21 mouse cellular contexts compared by ENCODE assay signal in the genomic region with DNA sequence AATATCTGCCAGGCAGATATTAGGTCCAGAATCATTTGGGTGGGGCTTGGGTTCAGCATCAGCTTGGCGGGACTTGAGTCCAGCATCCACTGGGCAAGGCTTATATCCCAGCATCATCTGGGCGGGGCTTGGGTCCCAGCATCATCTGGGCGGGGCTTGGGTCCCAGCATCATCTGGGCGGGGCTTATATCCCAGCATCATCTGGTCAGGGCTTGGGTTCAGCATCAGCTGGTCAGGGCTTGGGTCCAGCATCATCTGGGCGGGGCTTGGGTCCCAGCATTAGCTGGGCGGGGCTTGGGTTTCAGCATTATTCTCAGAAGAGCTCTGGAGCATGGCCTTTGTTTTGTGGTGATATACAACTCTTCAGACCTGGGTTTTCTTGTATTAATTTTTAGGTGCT. TPM values are rescaled to one million over a fixed set of nuclear protein-coding genes. Genes with fewer than 3 reads are reported as not detected.
A peak's percentile ranks its signal among the peaks of the same experiment; 100 is the strongest.
DNase-seq lines count a peak whose midpoint lies in the region; ATAC-seq and TF ChIP-seq lines count a peak whose summit lies in the region.
"Had no signal": no experiment of that assay in that cellular context is flagged by ENCODE, and none has a peak within 500 bp of the region (broad histone marks: within the 10 kb centered on the region; RNA-seq: fewer than 3 reads in every experiment).

No protein-coding gene starts in this region.

- peak; percentile 27 for DNase-seq in gastrocnemius, adult 2 months
- DNase-seq in gastrocnemius, postnatal 4 days (ENCODE audit: low spot score in 2 of 2) = no peak
- DNase-seq in hindbrain, postnatal 0 days (ENCODE audit: low spot score) = peak; percentile 51
- no peak for DNase-seq in hindbrain, embryonic 14.5 days (ENCODE audit: low spot score)
- no peak for DNase-seq in midbrain, embryonic 14.5 days
- peak; percentile 9 for DNase-seq in ES-CJ7 (ENCODE audit: low read depth, low spot score)
- DNase-seq: adrenal gland, adult 8-10 months; adrenal gland, postnatal 36 days; cerebellum, adult 8-10 months; cerebellum, postnatal 25 days; gastrocnemius, postnatal 36 days; heart, adult 2 months had no signal

- no peaks in the 10 kb centered on the region for H3K9me3 ChIP-seq in hindbrain, postnatal 0 days (ENCODE audit: low read length)
- no peaks in the 10 kb centered on the region for H3K9me3 ChIP-seq in hindbrain, embryonic 14.5 days (ENCODE audit: control insufficient read depth, low read length)
- H3K9me3 ChIP-seq in midbrain, embryonic 14.5 days (ENCODE audit: control insufficient read depth, low read length) = no peaks in the 10 kb centered on the region
- H3K9me3 ChIP-seq in midbrain, embryonic 13.5 days = no peaks in the 10 kb centered on the region
- no peaks in the 10 kb centered on the region for H3K9me3 ChIP-seq in forebrain, embryonic 13.5 days (replicated peaks)
- H3K9me3 ChIP-seq: embryonic facial prominence, embryonic 12.5 days; heart, embryonic 12.5 days; hindbrain, embryonic 12.5 days had no signal

- H3K36me3 ChIP-seq in hindbrain, postnatal 0 days (ENCODE audit: insufficient read depth, low read length) = no peaks in the 10 kb centered on the region
- H3K36me3 ChIP-seq in hindbrain, embryonic 14.5 days (replicated peaks; ENCODE audit: control insufficient read depth, insufficient read depth) = no peaks in the 10 kb centered on the region
- H3K36me3 ChIP-seq in midbrain, embryonic 14.5 days (ENCODE audit: control insufficient read depth, insufficient read depth, low read length) = no peaks in the 10 kb centered on the region
- H3K36me3 ChIP-seq in midbrain, embryonic 13.5 days = no peaks in the 10 kb centered on the region
- no peaks in the 10 kb centered on the region for H3K36me3 ChIP-seq in forebrain, embryonic 13.5 days (ENCODE audit: poor library complexity, severe bottlenecking)
- H3K36me3 ChIP-seq: embryonic facial prominence, embryonic 12.5 days; heart, embryonic 12.5 days; hindbrain, embryonic 12.5 days had no signal

- intact Hi-C loops in gastrocnemius, adult 2 months (cut with DNase I) = no loop called here

- peaks cover 9% of the 10 kb centered on the region; the same call in 1 of the 2 replicates for H3K4me1 ChIP-seq in hindbrain, postnatal 0 days (ENCODE audit: insufficient read depth, low read length)
- peaks cover 33% of the 10 kb centered on the region for H3K4me1 ChIP-seq in hindbrain, embryonic 14.5 days (replicated peaks; ENCODE audit: control insufficient read depth, insufficient read depth, low read length)
- peaks cover 36% of the 10 kb centered on the region for H3K4me1 ChIP-seq in midbrain, embryonic 14.5 days (ENCODE audit: control insufficient read depth, insufficient read depth, low read length)
- peaks cover 46% of the 10 kb centered on the region for H3K4me1 ChIP-seq in midbrain, embryonic 13.5 days (replicated peaks)
- peaks cover 33% of the 10 kb centered on the region for H3K4me1 ChIP-seq in forebrain, embryonic 13.5 days

- no peaks in the 10 kb centered on the region for H3K27me3 ChIP-seq in hindbrain, postnatal 0 days (ENCODE audit: insufficient read depth, low read length)
- no peaks in the 10 kb centered on the region for H3K27me3 ChIP-seq in hindbrain, embryonic 14.5 days (ENCODE audit: control insufficient read depth, insufficient read depth, low read length)
- no peaks in the 10 kb centered on the region for H3K27me3 ChIP-seq in midbrain, embryonic 14.5 days (ENCODE audit: control insufficient read depth, insufficient read depth, low read length)
- H3K27me3 ChIP-seq in midbrain, embryonic 13.5 days = peaks cover 4% of the 10 kb centered on the region; the same call in 1 of the 2 replicates
- peaks cover 15% of the 10 kb centered on the region; the same call in 1 of the 2 replicates for H3K27me3 ChIP-seq in forebrain, embryonic 13.5 days
- H3K27me3 ChIP-seq: CH12.LX had no signal

- WGBS in hindbrain, postnatal 0 days = 71% methylated on average over 6 of the region's 6 CpGs
- WGBS in hindbrain, embryonic 14.5 days = 74% methylated on average over 6 of the region's 6 CpGs
- 74% methylated on average over 6 of the region's 6 CpGs for WGBS in midbrain, embryonic 14.5 days
- 78% methylated on average over 6 of the region's 6 CpGs for WGBS in midbrain, embryonic 13.5 days
- WGBS in forebrain, embryonic 13.5 days = 74% methylated on average over 6 of the region's 6 CpGs

- H3K4me2 ChIP-seq in hindbrain, postnatal 0 days (ENCODE audit: low read depth, low read length) = no peak overlapping the region
- H3K4me2 ChIP-seq in hindbrain, embryonic 14.5 days (replicated peaks) = no peak overlapping the region
- no peak overlapping the region for H3K4me2 ChIP-seq in midbrain, embryonic 14.5 days (ENCODE audit: low read length)
- no peak overlapping the region for H3K4me2 ChIP-seq in midbrain, embryonic 13.5 days (replicated peaks)
- H3K4me2 ChIP-seq in forebrain, embryonic 13.5 days = no peak overlapping the region
- H3K4me2 ChIP-seq: embryonic facial prominence, embryonic 12.5 days; heart, embryonic 12.5 days; hindbrain, embryonic 12.5 days had no signal

- no peak overlapping the region for H3K27ac ChIP-seq in gastrocnemius, adult 2 months
- H3K27ac ChIP-seq in hindbrain, postnatal 0 days = no peak overlapping the region
- H3K27ac ChIP-seq in hindbrain, embryonic 14.5 days = no peak overlapping the region
- H3K27ac ChIP-seq in midbrain, embryonic 14.5 days (replicated peaks; ENCODE audit: low read depth, low read length) = no peak overlapping the region
- H3K27ac ChIP-seq in midbrain, embryonic 13.5 days = no peak overlapping the region
- no peak overlapping the region for H3K27ac ChIP-seq in forebrain, embryonic 13.5 days
- H3K27ac ChIP-seq: embryonic facial prominence, embryonic 12.5 days; heart, adult 2 months; hindbrain, embryonic 12.5 days had no signal

- TF ChIP-seq CTCF in gastrocnemius, adult 2 months (IDR thresholded peaks at IDR 0.05) = no peak
- TF ChIP-seq CTCF in hindbrain, postnatal 0 days (IDR thresholded peaks at IDR 0.05; ENCODE audit: low read depth) = no peak

- ATAC-seq in hindbrain, postnatal 0 days = 0 out of 2 replicates have a peak, but pooled peaks have one; percentile 18
- ATAC-seq in hindbrain, embryonic 14.5 days (ENCODE audit: low FRiP score) = no peak
- 0 out of 2 replicates have a peak, but pooled peaks have one; percentile 21 for ATAC-seq in midbrain, embryonic 14.5 days (ENCODE audit: low FRiP score, low TSS enrichment)
- ATAC-seq in midbrain, embryonic 13.5 days = no peak
- ATAC-seq in forebrain, embryonic 13.5 days = no peak
- ATAC-seq: forebrain, embryonic 16.5 days; inflammation-experienced regulatory T-cells, adult 6 months; intestine, postnatal 0 days had no signal

- H3K9ac ChIP-seq in hindbrain, postnatal 0 days (replicated peaks; ENCODE audit: low read length) = no peak overlapping the region
- H3K9ac ChIP-seq in hindbrain, embryonic 14.5 days = no peak overlapping the region
- no peak overlapping the region for H3K9ac ChIP-seq in midbrain, embryonic 14.5 days (replicated peaks; ENCODE audit: low read length)
- no peak overlapping the region for H3K9ac ChIP-seq in midbrain, embryonic 13.5 days (replicated peaks)
- no peak overlapping the region for H3K9ac ChIP-seq in forebrain, embryonic 13.5 days
- H3K9ac ChIP-seq: embryonic facial prominence, embryonic 12.5 days; heart, embryonic 12.5 days; hindbrain, embryonic 12.5 days had no signal

- H3K4me3 ChIP-seq in gastrocnemius, adult 2 months = no peak overlapping the region
- H3K4me3 ChIP-seq in hindbrain, postnatal 0 days (ENCODE audit: low read length) = no peak overlapping the region
- H3K4me3 ChIP-seq in hindbrain, embryonic 14.5 days (replicated peaks; ENCODE audit: low read length) = no peak overlapping the region
- H3K4me3 ChIP-seq in midbrain, embryonic 14.5 days (replicated peaks; ENCODE audit: low read depth, low read length) = no peak overlapping the region
- no peak overlapping the region for H3K4me3 ChIP-seq in midbrain, embryonic 13.5 days (replicated peaks)
- no peak overlapping the region for H3K4me3 ChIP-seq in forebrain, embryonic 13.5 days
- H3K4me3 ChIP-seq: embryonic facial prominence, embryonic 12.5 days; heart, adult 2 months; heart, embryonic 12.5 days; hindbrain, embryonic 12.5 days had no signal

RNA-seq across cellular contexts. Expression of gene Btbd11, which starts 6.4 kb away (rescaled TPM):
- total RNA-seq in gastrocnemius, adult 2 months (2021) = 1 to 10 TPM in 1 of 2 experiments, under 1 TPM in 1; 0.77 to 1.2 TPM
- 1 to 10 TPM; 2.4 to 2.6 TPM for total RNA-seq in gastrocnemius, postnatal 4 days (2021)
- 72.9 and 79.1 TPM in 2 replicates for total RNA-seq in hindbrain, postnatal 0 days (2014; rRNA removed)
- 21.2 and 23.0 TPM in 2 replicates for polyA plus RNA-seq in hindbrain, postnatal 0 days (2015; fragmentation: Nextera tagmentation; extraction: Ambion mirVana)
- polyA plus RNA-seq in hindbrain, embryonic 14.5 days (2014; fragmentation: Nextera tagmentation; extraction: Ambion mirVana) = 28.7 and 32.0 TPM in 2 replicates
- polyA plus RNA-seq in midbrain, embryonic 14.5 days (2014; fragmentation: Nextera tagmentation; extraction: Ambion mirVana) = 16.1 and 19.4 TPM in 2 replicates
- polyA plus RNA-seq in midbrain, embryonic 13.5 days (2015; fragmentation: Nextera tagmentation; extraction: Ambion mirVana) = 10.3 and 10.7 TPM in 2 replicates
- polyA plus RNA-seq in forebrain, embryonic 13.5 days (2015; fragmentation: Nextera tagmentation; extraction: Ambion mirVana) = 4.5 and 7.7 TPM in 2 replicates

Comparison
In these comparisons a context has a peak if more than half of its experiments do, and no peak if none do; other contexts are left out.
1. DNase-seq: peak in gastrocnemius, adult 2 months (single experiment), hindbrain, postnatal 0 days (single experiment) and ES-CJ7 (single experiment); none in gastrocnemius, postnatal 4 days (0 of 2), hindbrain, embryonic 14.5 days (single experiment) and midbrain, embryonic 14.5 days (single experiment).
2. ATAC-seq: peak in hindbrain, postnatal 0 days (single experiment) and midbrain, embryonic 14.5 days (single experiment); none in hindbrain, embryonic 14.5 days (single experiment), midbrain, embryonic 13.5 days (single experiment) and forebrain, embryonic 13.5 days (single experiment).